Mouse (Mus musculus) hematopoietic multipotent progenitor cell, adult 10-12 weeks (in vitro differentiated cells): ENCODE results near the gene Clmp. TPM values are rescaled to one million over a fixed set of nuclear protein-coding genes. Genes with fewer than 3 reads are reported as not detected.

Experiments used
- polyA plus RNA-seq: library from polyadenylated mRNA; stranded (reverse); fragments of >175 nt; gene quantifications from 2 replicates; pipeline ENCODE4 v1.2.3, GENCODE M21; 2012; ENCODE audit warnings: low replicate concordance

Gene Clmp
- 0.09 and 0.45 TPM in 2 replicates for polyA plus RNA-seq

GRCm38 (mm10) chr9:40685801-40686420, at the start of gene Clmp:
TSS of gene Clmp (plus strand) at chr9:40685962.

GRCm38 (mm10) chr9:40670313-40670712, 15.4 kb upstream of the Clmp start, which contains the start of gene Gm21915:
TSS of gene Gm21915 (plus strand) at chr9:40670613.

GRCm38 (mm10) chr9:40800675-40801612, 115.2 kb downstream of the Clmp start, which contains the start of gene Hspa8:
TSS of gene Hspa8 (plus strand) at chr9:40800984.

Other genes with a start within 250 kb of the Clmp start
- 25.1 and 28.0 TPM in 2 replicates for gene Gramd1b, start 154.6 kb upstream of the Clmp start, polyA plus RNA-seq
- gene Gm21915, start 15.3 kb upstream of the Clmp start, polyA plus RNA-seq, result not detected in 2 replicates
- gene Hspa8, start 115.0 kb downstream of the Clmp start, polyA plus RNA-seq, result 158 and 295 TPM in 2 replicates
- gene Bsx, start 188.2 kb downstream of the Clmp start, polyA plus RNA-seq, result 0.04 TPM in 1 of 2 replicates, not detected in the other